Mouse (Mus musculus) left cerebral cortex, adult 18-20 months (tissue): Measurements from ENCODE around the gene Ang4. TPM values are rescaled to one million over a fixed set of nuclear protein-coding genes. Genes with fewer than 3 reads are reported as not detected.
A peak's percentile ranks its signal among the peaks of the same experiment; 100 is the strongest.
"Not testable (repeated sequence)": the region's sequence is repeated elsewhere in the genome, so short reads cannot be mapped to it uniquely, and the experiment has no call there.

ENCODE experiments used
- DNase-seq, 2 experiments: peaks; one replicate each; pipeline ENCODE4 v3.0.0; 2021 to 2022; ENCODE audit warnings: low spot score in 2 of 2, mixed read lengths in 1 of 2
- long read RNA-seq, 2 experiments: library from polyadenylated mRNA; stranded (forward); transcript quantifications; one replicate each; pipeline ENCODE4 v2.0.0; 2021
- total RNA-seq, 2 experiments: library from RNA; stranded (reverse); gene quantifications; 2 replicates each; pipeline ENCODE4 v1.2.3; 2021

Gene Ang4
- not detected for total RNA-seq
- long read RNA-seq, experiment 1: 0 reads
- long read RNA-seq, experiment 2: 0 reads

- DNase-seq: no peak
These were observed at the start of gene Ang4 for GRCm38 (mm10) chr14:51773490-51773889. Gene Ang4 (minus strand): TSS chr14:51773590.

- no peak for DNase-seq
These were observed 26.4 kb upstream of the Ang4 start, which contains the start of gene AY358078 for GRCm38 (mm10) chr14:51799746-51800145. Gene AY358078 (plus strand): TSS chr14:51800046.

GRCm38 (mm10) chr14:51794106-51794505 lies 20.7 kb upstream of the Ang4 start:
- no peak for DNase-seq

GRCm38 (mm10) chr14:51789196-51789595 lies 15.8 kb upstream of the Ang4 start:
- DNase-seq: no peak

- DNase-seq: no peak
These were observed 13.7 kb upstream of the Ang4 start for GRCm38 (mm10) chr14:51787061-51787460.

- DNase-seq: no peak
These were observed 12.9 kb upstream of the Ang4 start for GRCm38 (mm10) chr14:51786335-51786734.

GRCm38 (mm10) chr14:51778865-51779481 lies 5.6 kb upstream of the Ang4 start:
- no peak for DNase-seq

GRCm38 (mm10) chr14:51777791-51778190 lies 4.4 kb upstream of the Ang4 start:
- no peak for DNase-seq

GRCm38 (mm10) chr14:51771378-51771777 lies 2.0 kb downstream of the Ang4 start:
- not testable (repeated sequence) for DNase-seq

- no peak for DNase-seq
These were observed 17.4 kb downstream of the Ang4 start for GRCm38 (mm10) chr14:51755944-51756343.

- no peak for DNase-seq
These were observed 32.8 kb downstream of the Ang4 start for GRCm38 (mm10) chr14:51740347-51741170.

- DNase-seq: no peak
These were observed 34.0 kb downstream of the Ang4 start for GRCm38 (mm10) chr14:51739150-51739993.

GRCm38 (mm10) chr14:51738411-51739149 lies 34.8 kb downstream of the Ang4 start:
- peak; percentile 27 to 32 for DNase-seq

GRCm38 (mm10) chr14:51737967-51738366 lies 35.4 kb downstream of the Ang4 start:
- no peak for DNase-seq

GRCm38 (mm10) chr14:51717083-51717482 lies 56.3 kb downstream of the Ang4 start, which contains the start of gene Gm5800:
Gene Gm5800 (minus strand): TSS chr14:51717183.
- no peak for DNase-seq

Other genes starting within 250 kb of the Ang4 start
- gene Gm5622, start 220.8 kb downstream of the Ang4 start, total RNA-seq: not detected
- not detected for gene Gm17175, start 199.5 kb downstream of the Ang4 start, total RNA-seq
- gene Gm17174, start 181.5 kb downstream of the Ang4 start, total RNA-seq: not detected
- gene Gm17078, start 162.3 kb downstream of the Ang4 start, total RNA-seq: not detected
- not detected for gene Gm4181, start 137.9 kb downstream of the Ang4 start, total RNA-seq
- not detected for gene Gm17079, start 78.1 kb downstream of the Ang4 start, total RNA-seq
- not detected for gene Gm5800, start 56.4 kb downstream of the Ang4 start, total RNA-seq
- not detected for gene AY358078, start 26.5 kb upstream of the Ang4 start, total RNA-seq
- gene Ear6, start 80.1 kb upstream of the Ang4 start, total RNA-seq: not detected
- 10 to 100 TPM; 27.3 to 31.7 TPM for gene Mettl17, start 111.3 kb upstream of the Ang4 start, total RNA-seq
- gene Slc39a2, start 119.3 kb upstream of the Ang4 start, total RNA-seq: 1 to 10 TPM; 6.8 to 7.0 TPM
- 100 to 1,000 TPM; 745 to 825 TPM for gene Ndrg2, start 140.6 kb upstream of the Ang4 start, total RNA-seq
- not detected for gene Tppp2, start 144.8 kb upstream of the Ang4 start, total RNA-seq
- not detected for gene Rnase13, start 149.2 kb upstream of the Ang4 start, total RNA-seq
- 10 to 100 TPM; 23.4 to 28.6 TPM for gene Arhgef40, start 211.1 kb upstream of the Ang4 start, total RNA-seq
- gene Tmem253, start 242.1 kb upstream of the Ang4 start, total RNA-seq: under 1 TPM; 0.28 to 0.56 TPM
- gene Zfp219, start 247.1 kb upstream of the Ang4 start, total RNA-seq: 10 to 100 TPM; 40.6 to 41.3 TPM